Mouse (Mus musculus): ENCODE results near the gene Naaa. TPM values are rescaled to one million over a fixed set of nuclear protein-coding genes. Genes with fewer than 3 reads are reported as not detected.
A peak's percentile ranks its signal among the peaks of the same experiment; 100 is the strongest.

Gene Naaa
- polyA plus RNA-seq (2015; fragmentation: Nextera tagmentation; extraction: Ambion mirVana): 21.9 and 24.1 TPM in 2 replicates

DNA sequence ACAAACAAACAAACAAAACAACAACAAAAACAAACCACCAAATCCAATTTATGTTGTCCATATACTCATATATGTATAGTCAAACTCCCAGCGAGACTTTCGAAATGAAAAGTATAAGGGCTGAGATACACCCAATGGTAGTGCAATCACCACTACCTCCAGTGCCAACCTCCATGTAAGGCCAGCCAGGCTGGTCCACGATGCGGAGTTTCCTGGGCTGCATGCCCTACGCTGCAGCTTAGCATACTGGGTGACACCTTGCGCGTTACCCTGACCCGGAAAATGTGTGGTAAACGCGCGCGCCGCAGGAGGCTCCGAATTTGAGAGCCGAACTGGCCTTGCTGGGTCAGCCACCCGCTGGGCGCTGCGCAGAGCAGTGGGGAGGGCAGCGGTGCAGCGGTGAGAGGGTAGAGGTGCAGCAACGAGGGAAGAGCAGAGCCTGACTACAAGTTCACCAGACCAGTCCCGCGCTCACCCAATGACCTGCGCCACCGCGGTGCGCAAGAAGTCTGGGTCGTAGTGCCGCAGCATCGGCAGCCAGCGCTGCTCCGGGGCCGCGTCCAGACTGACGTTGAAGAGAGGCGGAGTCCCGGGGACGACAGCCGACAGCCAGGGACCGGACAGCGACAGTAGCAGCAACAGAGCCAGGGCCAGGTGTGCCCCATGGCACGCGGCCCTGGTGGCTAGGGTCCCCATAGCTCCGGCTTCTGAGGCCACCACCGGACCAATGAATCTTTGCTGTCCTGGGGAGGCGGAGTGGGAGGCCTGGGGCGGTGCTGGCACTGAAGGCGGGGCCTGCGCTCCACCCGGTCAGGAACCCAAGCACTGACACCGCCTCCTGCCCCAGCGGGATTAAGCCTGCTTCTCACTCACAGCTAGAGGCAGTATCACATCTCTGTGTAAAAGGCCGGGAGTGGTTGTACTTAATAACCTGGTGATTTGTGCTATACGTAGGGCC, at the start of gene Naaa:
Gene Naaa (minus strand): TSS at position 734 of the 958 bp plus-strand sequence.
- ATAC-seq (ENCODE audit: low FRiP score, low read depth): peak; percentile 91
- Histone ChIP-seq H3K9ac (peak within 1 kb of the TSS; percentile 61), H3K27ac (replicated peaks) (peak within 1 kb of the TSS; percentile 74), H3K4me2 (peak within 1 kb of the TSS; percentile 95), H3K4me3 (peak within 1 kb of the TSS; percentile 64), H3K27me3 (no peaks in the 10 kb centered on the region), H3K9me3 (no peaks in the 10 kb centered on the region), H3K36me3 (no peaks in the 10 kb centered on the region), H3K4me1 (replicated peaks) (peaks cover 10% of the 10 kb centered on the region)
- WGBS: 2% methylated on average over 54 of the region's 54 CpGs

GRCm38 (mm10) chr5:92327367-92327766, 49.4 kb upstream of the Naaa start:
- no peaks in the 10 kb centered on the region for H3K27me3 ChIP-seq
- H3K36me3 ChIP-seq: no peaks in the 10 kb centered on the region
- no peak overlapping the region for H3K4me2 ChIP-seq
- H3K9me3 ChIP-seq: no peaks in the 10 kb centered on the region
- H3K4me3 ChIP-seq: no peak overlapping the region
- H3K4me1 ChIP-seq (replicated peaks): no peaks in the 10 kb centered on the region
- no peak for ATAC-seq (ENCODE audit: low FRiP score, low read depth)
- H3K27ac ChIP-seq (replicated peaks): no peak overlapping the region
- WGBS: 84% methylated on average over 6 of the region's 6 CpGs
- no peak overlapping the region for H3K9ac ChIP-seq

DNA sequence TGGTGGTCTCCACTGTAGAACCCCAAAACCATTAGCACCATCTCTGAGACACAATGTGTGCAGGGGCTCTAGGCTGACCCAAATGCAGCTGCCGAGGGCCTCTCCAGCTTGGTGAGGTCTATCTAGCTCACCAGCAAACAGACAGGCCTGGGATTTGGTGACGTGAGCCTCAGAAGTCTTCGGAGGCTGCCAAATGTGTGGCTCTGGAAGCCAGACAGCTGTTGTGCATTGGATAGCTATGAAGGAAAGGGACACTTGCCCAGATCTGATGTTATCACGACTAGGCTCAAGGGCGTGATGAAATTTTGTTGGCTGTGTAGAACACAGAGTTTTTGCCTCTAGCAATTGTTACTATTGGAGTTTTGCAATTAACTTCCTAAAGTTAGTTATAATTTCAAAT, 45.3 kb upstream of the Naaa start:
- H3K9me3 ChIP-seq: no peaks in the 10 kb centered on the region
- H3K4me1 ChIP-seq (replicated peaks): no peaks in the 10 kb centered on the region
- no peak overlapping the region for H3K4me3 ChIP-seq
- H3K27me3 ChIP-seq: no peaks in the 10 kb centered on the region
- H3K36me3 ChIP-seq: no peaks in the 10 kb centered on the region
- 86% methylated on average over 5 of the region's 5 CpGs for WGBS
- H3K4me2 ChIP-seq: no peak overlapping the region
- H3K9ac ChIP-seq: no peak overlapping the region
- no peak overlapping the region for H3K27ac ChIP-seq (replicated peaks)
- ATAC-seq (ENCODE audit: low FRiP score, low read depth): no peak

DNA sequence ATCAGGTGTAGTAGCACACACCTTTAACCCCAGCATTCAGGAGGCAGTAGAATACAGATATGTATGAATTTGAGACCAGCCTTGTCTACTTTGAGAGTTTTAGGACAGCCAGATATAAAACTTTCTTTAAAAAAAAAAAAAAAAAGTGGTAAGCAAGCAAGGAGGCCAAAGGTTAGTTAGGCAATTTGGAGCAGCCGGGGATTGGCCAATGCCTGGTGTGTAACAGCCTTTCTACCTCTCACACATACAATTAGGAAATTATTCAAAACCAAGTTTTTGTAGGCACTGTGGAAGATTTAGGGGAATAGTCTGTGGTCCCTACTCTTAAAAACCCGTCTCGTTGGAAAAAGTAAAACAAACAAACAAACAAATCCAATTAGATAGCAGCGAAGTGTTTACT, 44.6 kb upstream of the Naaa start:
- no peak for ATAC-seq (ENCODE audit: low FRiP score, low read depth)
- Histone ChIP-seq H3K4me2 (no peak overlapping the region), H3K27ac (replicated peaks) (no peak overlapping the region), H3K4me3 (no peak overlapping the region), H3K4me1 (replicated peaks) (no peaks in the 10 kb centered on the region), H3K27me3 (no peaks in the 10 kb centered on the region), H3K36me3 (no peaks in the 10 kb centered on the region), H3K9ac (no peak overlapping the region), H3K9me3 (no peaks in the 10 kb centered on the region)
- WGBS: 89% methylated on average over 4 of the region's 4 CpGs

DNA sequence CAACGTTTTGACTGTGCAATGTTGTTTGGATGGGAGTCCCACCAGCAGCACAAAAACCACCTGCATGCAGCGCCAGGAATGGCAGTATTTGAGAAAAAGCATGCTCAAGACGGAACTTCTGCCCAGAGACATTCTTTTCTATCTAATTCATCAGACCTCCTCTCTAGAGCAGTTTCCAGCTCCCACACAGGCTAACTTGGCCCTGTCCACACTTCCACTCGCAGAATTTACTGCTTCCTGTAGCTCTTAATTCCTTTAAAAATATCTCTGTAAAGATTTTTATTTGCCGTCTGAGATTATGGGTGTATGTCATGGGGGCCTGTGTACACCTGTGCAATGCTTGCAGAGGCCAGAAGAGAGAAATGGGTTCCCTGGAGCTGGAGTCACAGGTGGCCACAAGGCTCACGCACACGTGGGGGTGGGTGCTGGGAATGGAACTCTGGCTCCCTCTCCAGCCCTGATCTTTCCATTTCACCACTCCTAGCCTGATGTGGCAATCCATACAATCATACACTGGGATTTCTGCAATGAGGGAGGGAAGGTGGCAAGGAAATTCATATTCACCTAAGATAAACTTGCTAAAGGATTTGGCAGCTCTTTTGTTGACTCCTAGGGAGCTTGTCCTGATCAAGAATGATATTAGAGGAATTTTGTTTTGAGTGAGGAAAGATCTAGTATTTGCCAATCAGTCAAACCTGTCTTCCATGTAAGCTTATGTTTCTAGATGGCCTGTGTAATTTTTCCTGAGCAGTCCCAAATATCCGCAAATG, 43.8 kb upstream of the Naaa start:
- H3K36me3 ChIP-seq: no peaks in the 10 kb centered on the region
- no peaks in the 10 kb centered on the region for H3K9me3 ChIP-seq
- no peaks in the 10 kb centered on the region for H3K27me3 ChIP-seq
- no peak overlapping the region for H3K9ac ChIP-seq
- no peak overlapping the region for H3K4me3 ChIP-seq
- no peaks in the 10 kb centered on the region for H3K4me1 ChIP-seq (replicated peaks)
- no peak overlapping the region for H3K27ac ChIP-seq (replicated peaks)
- ATAC-seq (ENCODE audit: low FRiP score, low read depth): no peak
- 84% methylated on average over 8 of the region's 8 CpGs for WGBS
- H3K4me2 ChIP-seq: no peak overlapping the region

- Histone ChIP-seq H3K4me1 (replicated peaks) (no peaks in the 10 kb centered on the region), H3K9me3 (no peaks in the 10 kb centered on the region), H3K9ac (no peak overlapping the region), H3K4me2 (no peak overlapping the region), H3K4me3 (no peak overlapping the region), H3K27ac (replicated peaks) (no peak overlapping the region), H3K27me3 (no peaks in the 10 kb centered on the region), H3K36me3 (no peaks in the 10 kb centered on the region)
- ATAC-seq (ENCODE audit: low FRiP score, low read depth): no peak
- 95% methylated on average over 14 of the region's 14 CpGs for WGBS
These were observed 40.6 kb upstream of the Naaa start for GRCm38 (mm10) chr5:92318596-92318995.

DNA sequence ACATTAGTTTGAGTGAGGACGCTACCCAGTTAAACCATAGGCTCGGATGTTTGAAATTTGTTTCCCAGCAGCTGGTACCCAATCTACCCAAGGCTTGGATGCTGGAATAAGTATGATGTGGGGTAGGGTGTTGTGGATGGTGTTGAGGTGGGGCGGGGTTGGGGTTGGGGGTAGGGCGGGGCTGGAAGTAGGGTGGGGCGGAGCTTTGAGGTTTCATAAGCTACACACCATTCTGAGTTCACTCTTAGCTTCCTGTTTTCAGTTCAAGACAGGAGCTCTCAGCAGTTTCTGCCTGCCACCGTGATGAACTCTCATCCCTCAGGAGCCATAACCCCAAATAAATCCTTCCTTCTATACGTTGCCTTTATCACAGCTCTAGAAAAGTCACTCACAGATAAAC, 40.1 kb upstream of the Naaa start:
- ATAC-seq (ENCODE audit: low FRiP score, low read depth): no peak
- WGBS: 86% methylated on average over 7 of the region's 7 CpGs
- H3K9ac ChIP-seq: no peak overlapping the region

DNA sequence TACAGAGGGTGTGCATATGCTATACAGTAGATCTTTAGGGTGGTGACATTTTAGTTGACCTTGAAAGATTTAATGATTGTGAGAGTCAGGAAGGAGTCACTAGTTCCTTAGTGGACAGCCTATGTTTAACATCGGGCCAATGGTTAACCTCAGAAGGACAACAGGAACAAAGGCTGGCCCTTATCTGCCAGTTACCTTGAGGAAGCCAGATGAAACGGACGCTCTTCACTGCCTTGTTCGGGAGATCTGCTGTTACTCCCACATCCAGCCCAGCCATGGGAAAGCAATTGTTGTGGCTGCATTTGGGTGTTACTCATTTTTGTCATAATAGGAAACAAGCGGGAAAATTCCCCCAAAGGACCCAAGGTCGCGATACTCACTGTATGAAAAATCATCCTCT, 35.8 kb upstream of the Naaa start:
- 78% methylated on average over 7 of the region's 7 CpGs for WGBS

More for the DNA sequence above, 40.1 kb upstream of the Naaa start:
- Histone ChIP-seq H3K4me3 (no peak overlapping the region), H3K4me1 (replicated peaks) (no peaks in the 10 kb centered on the region), H3K9me3 (no peaks in the 10 kb centered on the region), H3K36me3 (no peaks in the 10 kb centered on the region), H3K4me2 (no peak overlapping the region), H3K27ac (replicated peaks) (no peak overlapping the region), H3K27me3 (no peaks in the 10 kb centered on the region)

DNA sequence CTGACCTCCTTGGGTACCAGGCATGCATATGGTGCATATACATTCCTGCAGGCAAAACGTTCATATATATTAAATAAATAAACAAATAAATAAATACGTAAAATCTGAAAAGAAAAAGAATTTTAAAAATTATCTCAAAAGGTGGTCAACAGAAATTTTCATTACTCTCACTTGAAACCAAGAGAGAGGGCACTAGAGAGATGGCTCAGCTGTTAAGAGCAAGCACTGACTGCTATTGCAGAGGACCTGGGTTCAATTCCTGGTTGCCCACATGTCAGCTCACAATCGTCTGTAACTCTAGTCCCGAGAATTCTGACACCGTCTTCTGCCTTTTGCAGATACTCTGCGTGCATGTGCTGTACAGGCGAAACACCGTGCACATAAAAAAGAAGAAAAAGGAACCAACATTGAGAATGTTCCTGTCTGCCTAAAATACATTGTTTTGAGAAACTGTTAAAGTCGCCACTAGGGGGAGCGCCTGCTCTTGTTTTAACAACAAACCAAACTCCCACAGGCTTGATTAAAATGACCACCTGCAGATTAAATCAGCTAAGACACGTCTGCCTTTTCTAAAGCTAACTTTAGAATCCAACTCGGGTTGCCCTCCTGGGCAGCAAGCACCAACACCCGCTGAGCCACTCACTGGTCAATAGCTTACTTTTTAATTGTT, 34.2 kb upstream of the Naaa start:
- H3K4me2 ChIP-seq: no peak overlapping the region

More for the DNA sequence above, 35.8 kb upstream of the Naaa start:
- ATAC-seq (ENCODE audit: low FRiP score, low read depth): no peak
- H3K36me3 ChIP-seq: no peaks in the 10 kb centered on the region
- H3K4me3 ChIP-seq: no peak overlapping the region
- no peak overlapping the region for H3K27ac ChIP-seq (replicated peaks)
- no peaks in the 10 kb centered on the region for H3K9me3 ChIP-seq
- H3K9ac ChIP-seq: no peak overlapping the region
- peaks cover 10% of the 10 kb centered on the region for H3K4me1 ChIP-seq (replicated peaks)
- no peaks in the 10 kb centered on the region for H3K27me3 ChIP-seq
- H3K4me2 ChIP-seq: no peak overlapping the region

DNA sequence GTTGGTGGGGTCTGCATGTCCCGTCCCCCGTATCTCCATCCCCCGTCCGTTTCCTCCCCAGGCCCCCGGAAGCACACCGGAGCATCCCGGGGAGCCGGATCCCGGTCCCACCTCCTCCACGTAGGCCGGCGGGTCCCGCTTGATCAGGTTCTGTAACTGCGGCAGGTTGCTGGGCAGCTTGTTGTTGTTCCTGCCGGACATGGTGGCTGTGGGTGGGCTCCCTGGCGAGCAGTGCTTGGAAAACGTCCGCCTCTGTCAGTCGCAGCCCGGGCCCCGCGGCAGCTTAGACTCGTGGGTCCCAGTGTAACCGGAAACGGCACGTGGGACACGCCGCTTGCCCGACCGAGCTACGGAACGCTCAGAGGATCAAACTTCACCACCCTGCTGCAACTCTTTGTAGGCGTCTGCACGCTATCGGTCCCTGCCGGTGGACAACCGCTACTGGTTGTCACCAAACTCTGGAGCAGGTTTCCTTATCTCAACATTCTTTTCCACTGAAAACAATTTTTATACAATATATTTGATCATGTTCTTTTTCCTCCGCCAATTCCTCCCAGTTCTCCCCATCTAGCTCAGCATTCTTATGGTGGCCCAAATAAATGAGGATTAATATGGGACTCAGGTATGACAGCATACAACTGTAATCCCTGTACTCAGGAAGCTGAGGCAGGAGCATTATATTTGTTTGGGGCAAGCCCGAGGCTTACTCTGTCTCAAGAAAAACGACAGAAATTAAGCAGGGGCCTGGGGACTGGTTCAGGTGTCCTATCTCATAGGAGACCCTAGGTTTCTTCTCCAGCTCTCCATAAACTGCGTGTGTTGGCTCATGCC, 31.9 kb upstream of the Naaa start, which contains the start of gene Sdad1:
Gene Sdad1 (minus strand): TSS at position 799 of the 831 bp plus-strand sequence.
- Histone ChIP-seq H3K9ac (peak within 1 kb of the TSS; percentile 73), H3K36me3 (peaks cover 10% of the 10 kb centered on the region), H3K9me3 (no peaks in the 10 kb centered on the region), H3K4me1 (replicated peaks) (peaks cover 16% of the 10 kb centered on the region), H3K4me2 (peak within 1 kb of the TSS; percentile 73), H3K27ac (replicated peaks) (peak within 1 kb of the TSS; percentile 74), H3K4me3 (peak within 1 kb of the TSS; percentile 93), H3K27me3 (no peaks in the 10 kb centered on the region)
- WGBS: 2% methylated on average over 41 of the region's 41 CpGs
- ATAC-seq (ENCODE audit: low FRiP score, low read depth): peak; percentile 96

More for the DNA sequence above, 34.2 kb upstream of the Naaa start:
- no peaks in the 10 kb centered on the region for H3K9me3 ChIP-seq
- H3K27me3 ChIP-seq: no peaks in the 10 kb centered on the region
- no peak overlapping the region for H3K9ac ChIP-seq
- no peak for ATAC-seq (ENCODE audit: low FRiP score, low read depth)
- 16% methylated on average over 13 of the region's 13 CpGs for WGBS
- no peaks in the 10 kb centered on the region for H3K36me3 ChIP-seq
- no peak overlapping the region for H3K27ac ChIP-seq (replicated peaks)
- H3K4me1 ChIP-seq (replicated peaks): peaks cover 16% of the 10 kb centered on the region
- no peak overlapping the region for H3K4me3 ChIP-seq

DNA sequence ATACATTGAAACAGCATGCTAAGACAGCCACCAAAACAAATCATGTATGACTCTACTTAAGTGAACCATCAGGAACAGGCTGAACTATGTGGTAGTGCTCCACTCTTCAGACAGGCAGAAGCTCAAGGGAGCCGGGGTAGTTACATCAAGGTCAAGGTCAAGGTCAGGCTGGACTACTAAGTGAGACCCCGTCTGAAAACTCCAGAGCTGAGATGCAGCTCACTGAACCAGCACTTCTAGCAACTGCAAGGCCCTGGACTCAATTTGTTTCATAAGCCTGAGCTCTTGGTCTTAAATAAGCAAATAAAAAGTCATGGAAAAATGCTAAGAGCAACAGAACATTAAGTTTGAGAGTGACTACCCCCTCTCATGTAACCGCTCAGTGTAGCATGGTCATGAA, 26.3 kb upstream of the Naaa start:
- no peak for ATAC-seq (ENCODE audit: low FRiP score, low read depth)
- Histone ChIP-seq H3K9ac (no peak overlapping the region), H3K36me3 (peaks cover 61% of the 10 kb centered on the region), H3K27ac (replicated peaks) (no peak overlapping the region), H3K4me3 (no peak overlapping the region), H3K4me1 (replicated peaks) (peaks cover 12% of the 10 kb centered on the region), H3K4me2 (no peak overlapping the region), H3K27me3 (no peaks in the 10 kb centered on the region), H3K9me3 (no peaks in the 10 kb centered on the region)
- 90% methylated on average over 3 of the region's 3 CpGs for WGBS
